Mouse (Mus musculus) fat pad, adult 2 months (tissue): Measurements from ENCODE around the gene Taf10.

Source experiments
- DNase-seq: peaks from one replicate; pipeline ENCODE4 v3.0.0-alpha.2; 2011; ENCODE audit warnings: low read depth, low spot score; ENCODE audit errors: extremely low read depth

The Taf10 gene

GRCm38 (mm10) chr7:105743926-105744590, at the start of gene Taf10:
Taf10 (minus strand) TSS chr7:105744361.
- DNase-seq: no peak

- no peak for DNase-seq
Measured at GRCm38 (mm10) chr7:105793701-105794100, 49.5 kb upstream of the Taf10 start.

GRCm38 (mm10) chr7:105791147-105791546, 47.0 kb upstream of the Taf10 start:
- DNase-seq: no peak

- DNase-seq: no peak
Measured at GRCm38 (mm10) chr7:105787285-105788140, 43.4 kb upstream of the Taf10 start, which contains the start of gene Dchs1. Dchs1 (minus strand) TSS chr7:105787654.

- no peak for DNase-seq
Measured at GRCm38 (mm10) chr7:105786506-105787284, 42.5 kb upstream of the Taf10 start.

GRCm38 (mm10) chr7:105784556-105784955, 40.4 kb upstream of the Taf10 start:
- DNase-seq: no peak

- no peak for DNase-seq
Measured at GRCm38 (mm10) chr7:105783861-105784260, 39.7 kb upstream of the Taf10 start.

DNA sequence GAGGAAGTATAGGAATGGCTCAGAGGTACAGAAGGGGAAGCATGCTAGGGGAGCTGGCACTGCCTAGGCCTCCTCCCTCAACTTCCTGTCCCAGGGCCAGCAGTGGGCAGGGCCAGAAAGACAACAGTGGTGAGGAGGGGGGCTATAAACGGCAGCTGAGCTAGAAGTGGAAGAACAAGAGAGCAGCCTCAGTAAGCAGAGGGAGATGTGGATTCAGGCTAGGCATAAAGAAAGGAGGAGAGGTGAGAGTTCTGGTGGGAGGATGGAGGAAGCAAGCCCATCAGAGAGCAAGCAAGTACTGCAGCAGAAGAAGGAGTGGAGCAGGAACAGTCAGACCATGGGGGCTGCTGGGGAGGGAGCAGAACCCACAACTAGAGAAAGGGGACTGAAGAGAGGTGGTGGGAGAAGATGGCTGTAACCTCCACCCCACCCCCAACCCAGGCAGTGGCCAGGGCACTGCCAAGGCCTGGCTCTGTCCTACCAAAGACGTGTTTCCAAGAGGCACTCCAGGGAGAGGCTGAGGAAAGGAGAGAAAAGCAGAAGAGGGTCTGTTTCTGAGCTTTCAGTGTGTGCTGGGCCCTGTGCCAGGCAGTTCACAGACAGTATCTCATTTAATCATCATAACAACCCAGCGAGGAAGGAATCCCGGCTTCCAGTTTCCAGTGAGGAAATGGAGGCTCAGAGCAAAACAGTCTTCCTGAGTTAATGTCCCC, 34.5 kb upstream of the Taf10 start:
- DNase-seq: no peak

- no peak for DNase-seq
Measured at GRCm38 (mm10) chr7:105777797-105778552, 33.8 kb upstream of the Taf10 start.

- DNase-seq: no peak
Measured at GRCm38 (mm10) chr7:105777316-105777715, 33.2 kb upstream of the Taf10 start.

DNA sequence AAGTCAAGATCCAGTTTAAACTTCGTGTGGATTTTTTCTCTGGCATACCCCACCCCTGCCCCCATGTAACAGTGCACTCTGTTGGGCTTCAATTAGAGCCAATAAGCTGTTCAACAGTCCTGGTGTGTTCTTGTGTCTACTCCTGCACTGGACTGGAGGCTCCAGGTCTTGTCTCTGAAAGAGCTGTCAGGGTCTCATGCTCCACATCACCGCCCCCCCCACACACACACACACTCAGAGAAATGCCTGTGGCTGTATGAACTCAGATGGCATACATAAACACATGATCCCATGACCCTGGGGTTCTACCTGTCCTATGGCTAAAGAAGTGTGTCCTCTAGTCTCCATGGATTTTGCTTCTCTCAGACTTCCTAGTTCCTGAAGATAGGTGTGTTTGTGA, 31.9 kb upstream of the Taf10 start:
- no peak for DNase-seq

DNA sequence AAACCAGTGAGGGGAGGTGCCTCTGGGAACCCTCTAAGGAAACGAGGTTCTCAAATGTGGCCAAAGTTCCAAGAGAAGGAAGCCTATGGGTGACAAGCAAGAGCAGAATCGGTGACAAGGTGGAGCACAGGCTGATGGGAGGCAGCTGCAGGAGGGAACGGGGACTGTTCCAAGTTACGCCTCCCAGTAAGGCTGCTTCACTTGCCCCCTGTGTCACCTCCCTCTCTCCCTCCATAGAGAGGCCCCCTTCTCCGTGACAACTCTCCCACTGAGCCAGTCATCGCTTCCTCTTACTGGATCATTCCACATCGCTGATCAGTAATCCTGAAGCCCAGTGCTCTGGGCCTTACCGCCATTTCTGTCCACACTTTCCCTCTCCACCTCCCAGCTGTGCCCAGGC, 30.5 kb upstream of the Taf10 start:
- no peak for DNase-seq

- DNase-seq: no peak
Measured at GRCm38 (mm10) chr7:105773041-105773440, 28.9 kb upstream of the Taf10 start.

DNA sequence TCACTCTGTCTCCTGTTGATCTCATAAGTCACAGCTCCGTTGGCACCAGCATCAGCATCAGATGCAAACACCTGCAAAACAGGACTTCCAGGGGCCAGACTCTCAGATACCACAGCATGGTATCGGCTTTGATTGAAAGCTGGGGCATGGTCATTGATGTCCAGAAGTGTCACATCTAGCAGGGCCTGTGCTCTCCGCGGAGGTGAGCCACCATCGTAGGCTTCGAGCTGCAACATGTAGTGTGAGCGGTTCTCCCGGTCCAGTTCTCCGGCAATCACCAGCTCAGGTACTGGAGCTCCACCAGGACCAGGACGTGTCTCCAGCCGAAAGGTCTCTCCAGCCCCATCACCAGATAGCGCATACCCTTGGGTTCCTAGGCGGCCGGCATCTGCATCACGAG, 28.2 kb upstream of the Taf10 start:
- no peak for DNase-seq

DNA sequence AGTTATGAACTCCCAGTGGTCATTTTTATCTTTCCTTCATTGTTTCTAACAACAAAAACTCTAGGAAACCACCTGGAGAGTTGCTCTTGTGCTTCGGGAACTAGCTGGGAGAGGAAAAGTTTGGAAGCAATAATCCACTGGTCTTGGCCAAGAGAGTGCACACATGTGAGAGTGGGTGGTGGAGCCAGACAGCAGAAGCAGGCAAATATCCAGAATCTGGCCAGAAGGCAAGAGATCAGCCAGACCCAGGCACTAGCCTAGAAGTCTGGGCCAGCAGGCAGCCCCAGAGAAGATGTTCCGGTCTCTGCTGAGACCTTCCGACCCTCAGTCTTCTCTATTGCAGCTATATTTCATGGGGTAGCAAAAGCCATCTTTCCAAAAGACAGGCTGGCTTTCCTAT, 25.8 kb upstream of the Taf10 start:
- no peak for DNase-seq

- DNase-seq: no peak
Measured at GRCm38 (mm10) chr7:105767729-105768165, 23.6 kb upstream of the Taf10 start.

DNA sequence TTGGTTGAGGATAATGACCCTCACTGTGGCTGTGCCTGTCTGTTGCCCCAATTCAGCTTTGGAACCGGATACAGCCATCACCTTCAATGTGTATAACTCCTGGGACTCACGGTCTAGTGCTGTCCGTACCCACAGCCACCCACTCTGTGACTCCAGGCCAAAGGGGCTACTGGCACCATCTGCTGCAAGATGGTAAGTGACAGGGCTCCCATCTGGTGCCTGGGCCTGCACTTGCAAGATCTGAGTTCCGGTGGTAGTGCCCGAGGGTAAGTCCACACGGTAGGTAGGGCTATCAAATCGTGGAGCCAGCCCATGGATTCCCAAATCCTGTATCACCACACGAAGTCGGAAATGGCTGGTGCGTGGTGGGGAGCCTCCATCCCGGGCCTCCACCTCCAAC, 20.2 kb upstream of the Taf10 start:
- no peak for DNase-seq

DNA sequence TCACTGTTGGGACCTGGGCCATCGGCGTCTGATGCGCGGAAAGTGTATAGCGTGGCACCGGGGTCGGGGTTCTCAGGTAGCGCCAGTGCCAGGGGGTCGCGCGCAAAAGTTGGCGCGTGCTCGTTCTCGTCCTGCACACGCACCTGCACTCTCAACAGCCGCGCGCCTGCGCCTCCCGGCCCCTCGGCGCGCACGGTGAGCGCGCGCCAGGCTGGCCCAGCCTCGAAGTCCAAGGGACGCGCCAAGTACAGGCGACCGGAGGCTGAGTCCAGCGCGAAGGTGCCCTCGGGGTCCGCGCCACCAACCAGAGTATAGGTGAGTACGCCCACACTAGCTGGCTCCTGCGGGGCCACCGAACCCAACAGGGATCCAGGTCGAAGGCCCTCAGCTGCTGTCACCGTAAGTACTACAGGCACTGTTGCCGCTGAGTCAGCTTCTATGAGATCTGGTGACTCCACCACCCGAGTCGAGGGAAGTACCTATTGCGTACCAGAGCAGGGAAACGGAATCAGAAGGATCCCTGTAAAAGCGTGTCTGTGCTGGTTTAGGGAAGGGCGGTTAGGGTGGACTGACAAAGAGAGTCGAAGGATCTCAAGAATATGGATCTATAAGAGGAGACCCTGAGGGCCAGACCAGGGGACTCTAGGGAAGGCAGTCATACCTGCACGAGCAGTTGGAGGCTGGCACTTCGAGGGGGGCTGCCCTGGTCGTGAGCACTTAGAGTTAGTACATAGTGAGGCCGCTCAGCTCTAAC, 18.5 kb upstream of the Taf10 start:
- no peak for DNase-seq

GRCm38 (mm10) chr7:105761813-105762484, 17.8 kb upstream of the Taf10 start:
- no peak for DNase-seq
